Mouse (Mus musculus): ENCODE data around the gene Brca1.
A peak's percentile ranks its signal among the peaks of the same experiment; 100 is the strongest.
"Not testable (repeated sequence)": the region's sequence is repeated elsewhere in the genome, so short reads cannot be mapped to it uniquely, and the experiment has no call there.

The Brca1 gene

GRCm38 (mm10) chr11:101468731-101469130 lies 83.0 kb downstream of the Brca1 start:
- DNase-seq, result no peak

- DNase-seq, result no peak
Measured at GRCm38 (mm10) chr11:101468263-101468688, 83.5 kb downstream of the Brca1 start.

DNA sequence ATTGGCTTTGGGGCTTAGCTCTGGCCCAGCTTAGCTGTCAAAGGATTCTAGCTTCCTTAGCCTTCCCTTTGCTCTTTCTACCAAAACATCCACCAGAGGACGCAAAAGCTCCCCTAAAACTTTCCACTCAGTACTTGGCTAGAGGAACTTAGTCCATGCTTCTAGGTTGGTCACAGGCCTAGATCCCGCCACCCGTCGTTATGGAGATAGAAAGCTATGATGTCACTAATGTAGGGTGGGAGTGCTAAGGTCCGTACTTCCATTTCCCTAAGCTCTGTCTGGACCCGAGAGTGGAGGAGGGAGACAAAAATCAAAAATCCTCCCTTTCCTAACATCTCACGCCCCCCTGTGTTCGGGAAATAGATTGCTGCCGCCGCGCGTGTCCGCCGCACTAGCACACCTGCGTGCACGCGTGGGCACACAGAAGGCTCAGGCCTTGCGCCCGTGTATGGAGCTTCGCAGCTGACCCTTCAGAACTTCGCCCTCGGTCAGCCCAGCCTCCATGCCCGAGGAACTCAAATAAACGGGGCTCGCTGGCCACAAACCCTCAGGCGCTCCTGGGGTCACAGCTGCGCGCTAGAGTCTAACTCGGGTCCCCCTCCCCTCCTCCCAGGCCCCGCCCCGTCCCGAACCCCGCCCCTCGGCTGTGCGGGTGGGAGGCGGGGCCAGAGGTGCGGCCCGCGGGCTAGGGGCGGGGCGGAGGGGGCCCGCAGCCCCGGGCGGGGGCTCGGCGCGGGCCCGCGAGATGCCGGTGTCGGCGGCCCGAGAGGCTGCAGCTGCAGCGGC lies 84.1 kb downstream of the Brca1 start:
- DNase-seq, result peak; percentile 81 to 87

DNA sequence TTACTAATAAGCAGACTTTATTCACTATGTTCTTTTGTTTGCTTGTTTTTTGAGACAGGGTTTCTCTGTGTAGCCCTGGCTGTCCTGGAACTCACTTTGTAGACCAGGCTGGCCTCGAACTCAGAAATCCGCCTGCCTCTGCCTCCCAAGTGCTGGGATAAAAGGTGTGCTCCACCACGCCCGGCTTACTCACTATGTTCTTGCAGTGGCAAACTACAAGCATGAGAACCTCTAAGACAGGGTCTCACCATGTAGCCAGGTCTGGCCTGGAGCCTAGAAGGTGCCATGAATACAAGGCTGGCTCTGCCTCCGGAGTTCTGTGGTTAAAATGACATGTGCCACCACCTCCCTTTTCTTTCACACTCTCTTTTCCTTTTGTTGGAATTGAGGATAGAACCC lies 85.2 kb downstream of the Brca1 start:
- DNase-seq, result not testable (repeated sequence)

- peak; percentile 81 to 88 for DNase-seq
Measured at GRCm38 (mm10) chr11:101465869-101466551, 85.7 kb downstream of the Brca1 start, which contains the start of gene Vat1. Gene Vat1, minus strand, starts transcription at chr11:101466230.

- peak; percentile 67 to 79 for DNase-seq
Measured at GRCm38 (mm10) chr11:101465101-101465868, 86.5 kb downstream of the Brca1 start.

DNA sequence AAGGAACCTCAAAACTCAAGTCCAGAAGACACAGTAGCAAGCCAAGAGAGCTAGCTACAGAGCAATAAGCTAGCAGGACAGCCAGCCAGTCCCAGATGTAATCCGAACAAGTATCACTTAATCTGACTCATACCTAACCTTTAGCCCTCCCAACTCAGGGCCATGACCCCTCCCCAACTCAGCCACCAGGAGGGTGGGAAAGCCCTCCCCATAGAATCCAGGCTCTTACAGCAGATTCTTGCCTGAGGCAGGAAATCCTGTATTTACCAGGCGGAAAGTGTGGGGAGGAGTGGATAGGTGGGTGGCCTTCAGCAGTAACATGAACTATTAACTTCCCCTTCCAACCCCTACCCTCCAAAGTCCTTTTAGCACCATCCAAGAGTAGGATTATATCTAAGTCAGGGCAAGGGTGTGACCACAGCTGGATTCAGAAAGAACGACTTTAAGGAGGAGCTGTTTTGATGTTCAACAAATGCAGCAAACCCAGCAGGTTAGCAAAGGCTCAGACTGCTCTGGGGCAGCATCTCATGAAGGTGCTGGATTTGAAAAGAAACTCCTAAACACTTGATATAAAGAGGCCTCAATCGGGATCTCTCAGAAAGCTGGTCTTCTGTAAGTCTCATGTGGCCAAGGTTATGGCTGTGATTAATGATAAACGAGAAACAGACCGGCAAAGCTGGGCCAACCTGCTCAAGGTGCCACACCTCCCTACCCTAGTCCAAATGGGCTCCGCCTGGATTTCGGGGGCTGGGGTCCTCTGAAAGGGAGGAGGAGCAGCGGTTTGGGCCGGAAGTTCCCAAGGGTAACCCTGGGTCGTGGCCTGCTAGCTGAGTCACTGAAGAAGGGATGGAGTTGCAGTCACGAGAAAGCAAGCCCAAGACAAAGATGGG lies 87.3 kb downstream of the Brca1 start, which contains the start of gene Rnd2:
TSS of gene Rnd2 (plus strand) at position 789 of the 890 bp plus-strand sequence.
- DNase-seq, result peak in 1 of 2 experiments; percentile 51

GRCm38 (mm10) chr11:101462583-101463440 lies 88.9 kb downstream of the Brca1 start:
- DNase-seq, result no peak

- no peak for DNase-seq
Measured at GRCm38 (mm10) chr11:101462141-101462540, 89.6 kb downstream of the Brca1 start.

DNA sequence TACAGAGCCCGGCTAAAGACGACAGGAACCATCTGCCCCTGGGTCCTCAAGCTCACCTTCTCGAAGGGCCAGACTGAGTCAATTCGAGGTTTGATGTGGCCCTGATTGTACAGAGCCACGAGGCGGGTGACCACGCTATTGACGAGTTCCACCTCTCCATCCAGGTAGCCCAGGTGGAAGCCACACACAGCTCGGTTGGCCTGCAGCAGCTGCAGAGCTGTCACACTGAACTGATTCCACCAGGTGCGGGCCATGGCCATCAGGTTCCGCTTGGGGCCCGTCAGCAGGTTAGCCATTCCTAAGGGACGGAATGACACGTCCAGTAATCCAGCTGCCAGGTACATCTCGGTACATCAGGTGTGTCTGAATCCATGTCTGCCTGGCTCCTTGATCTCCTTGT lies 91.4 kb downstream of the Brca1 start:
- no peak for DNase-seq

GRCm38 (mm10) chr11:101459716-101460115 lies 92.0 kb downstream of the Brca1 start:
- DNase-seq, result peak in 1 of 2 experiments; percentile 55

DNA sequence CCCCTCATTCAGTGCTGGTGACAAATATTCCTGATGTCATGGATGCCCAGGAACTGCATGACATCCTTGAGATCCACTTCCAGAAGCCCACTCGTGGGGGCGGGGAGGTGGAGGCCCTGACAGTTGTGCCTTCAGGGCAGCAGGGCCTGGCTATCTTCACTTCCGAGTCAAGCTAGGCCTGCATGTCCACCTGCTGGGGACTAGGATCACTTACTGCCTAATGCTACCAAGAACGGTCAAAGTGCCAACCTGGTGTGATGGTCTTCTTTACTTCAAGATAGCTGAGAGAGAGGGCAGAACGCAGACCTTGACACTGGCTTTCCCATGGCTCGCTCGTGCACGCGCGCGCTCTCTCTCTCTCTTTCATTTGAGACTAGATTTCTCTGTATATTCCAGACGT lies 93.5 kb downstream of the Brca1 start:
- DNase-seq, result no peak

- no peak for DNase-seq
Measured at GRCm38 (mm10) chr11:101457631-101458030, 94.1 kb downstream of the Brca1 start.

GRCm38 (mm10) chr11:101455627-101456026 lies 96.1 kb downstream of the Brca1 start:
- DNase-seq, result no peak

GRCm38 (mm10) chr11:101454702-101455101 lies 97.1 kb downstream of the Brca1 start:
- DNase-seq, result peak; percentile 45 to 57

DNA sequence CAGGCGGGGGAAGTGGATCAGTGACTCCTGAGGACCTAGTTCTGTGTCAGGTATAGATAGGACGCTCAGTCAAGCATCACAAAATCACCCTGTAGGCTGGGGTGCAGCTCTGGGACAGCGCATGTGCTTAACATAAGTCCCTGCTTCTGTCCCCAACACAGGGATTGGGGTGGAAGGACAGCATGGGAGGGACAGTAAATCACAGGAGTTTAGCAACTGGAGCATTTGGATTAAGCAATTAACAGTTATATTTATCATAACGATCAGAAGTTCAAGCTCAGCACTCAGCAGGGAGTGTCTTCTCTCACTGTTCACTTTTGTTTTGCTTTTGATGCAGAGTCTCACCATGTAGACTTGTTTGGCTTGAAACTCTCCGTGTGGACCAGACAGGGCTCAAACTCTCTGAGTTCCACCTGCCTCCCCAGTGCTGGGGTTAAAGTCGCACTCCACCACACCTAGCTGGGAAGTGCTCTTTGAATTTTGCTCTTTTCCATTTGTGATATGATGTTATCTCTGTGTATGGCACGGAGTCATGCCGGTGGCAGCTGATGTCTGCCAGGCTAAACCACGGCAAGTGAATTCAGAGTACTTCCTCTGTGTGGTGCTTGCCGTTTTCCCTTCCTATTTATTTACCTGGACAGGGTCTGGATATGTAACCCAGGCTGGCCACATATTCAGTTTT lies 99.5 kb downstream of the Brca1 start:
- DNase-seq, result no peak

DNA sequence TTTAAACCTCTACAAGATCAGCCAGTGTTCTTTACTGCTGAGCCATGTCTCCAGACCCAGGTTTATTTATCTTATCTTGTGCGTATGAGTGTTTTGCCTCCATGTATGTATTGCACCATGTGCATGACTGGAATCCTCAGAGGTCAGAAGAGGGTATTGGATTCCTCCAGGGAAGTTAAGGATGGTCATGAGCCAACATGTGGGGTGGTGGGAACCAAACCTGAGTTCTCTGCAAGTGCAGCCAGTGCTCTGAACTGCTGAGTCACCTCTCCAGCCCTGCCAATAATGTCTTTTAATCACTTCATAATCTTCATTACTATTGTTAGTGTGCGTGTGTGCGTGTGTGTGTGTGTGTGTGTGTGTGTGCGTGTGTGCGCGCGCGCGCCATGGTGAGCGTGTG lies 100.2 kb downstream of the Brca1 start:
- DNase-seq, result no peak

GRCm38 (mm10) chr11:101450394-101450793 lies 101.4 kb downstream of the Brca1 start:
- no peak for DNase-seq

DNA sequence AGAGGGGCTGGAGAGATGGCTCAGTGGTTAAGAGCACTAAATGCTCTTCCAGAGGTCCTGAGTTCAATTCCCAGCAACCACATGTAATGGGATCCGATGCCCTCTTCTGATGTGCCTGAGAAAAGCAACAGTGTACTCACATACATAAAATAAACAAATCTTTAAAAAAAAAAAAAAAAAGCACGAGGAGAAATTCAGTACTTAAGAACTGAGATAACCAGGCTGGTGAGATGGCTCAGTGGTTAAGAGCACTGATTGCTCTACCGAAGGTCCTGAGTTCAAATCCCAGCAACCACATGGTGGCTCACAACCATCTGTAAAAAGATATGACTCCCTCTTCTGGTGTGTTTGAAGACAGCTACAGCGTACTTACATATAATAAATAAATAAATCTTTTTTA lies 102.2 kb downstream of the Brca1 start:
- DNase-seq, result not testable (repeated sequence)

DNA sequence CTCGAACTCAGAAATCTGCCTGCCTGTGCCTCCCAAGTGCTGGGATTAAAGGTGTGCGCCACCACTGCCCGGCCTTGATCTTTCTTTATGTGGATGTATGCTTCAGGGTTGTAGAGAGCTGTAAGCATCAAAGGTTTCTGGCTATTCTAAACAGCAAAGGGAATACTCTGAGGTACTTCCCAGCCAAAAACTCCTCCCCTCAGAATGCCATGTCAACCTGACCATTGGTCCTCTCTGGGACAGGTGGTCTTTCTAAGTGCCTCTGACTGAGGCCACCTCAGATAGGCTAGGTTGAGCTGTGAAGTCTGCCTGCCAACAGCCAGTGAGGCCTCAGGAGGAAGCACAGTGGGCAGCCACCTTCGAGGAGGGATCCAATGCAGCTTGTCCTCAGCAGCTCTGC lies 102.9 kb downstream of the Brca1 start:
- DNase-seq, result no peak
